Mouse (Mus musculus) spleen, adult 2 months (tissue): ENCODE results near the gene Fam243. TPM values are rescaled to one million over a fixed set of nuclear protein-coding genes. Genes with fewer than 3 reads are reported as not detected.

Experiments used
- DNase-seq, 2 experiments: peaks; one replicate each; pipeline versions ENCODE4 v3.0.0 to v3.0.0-alpha.2; 2012 to 2021; ENCODE audit warnings: low spot score in 2 of 2, low read depth in 1 of 2
- H3K27ac ChIP-seq: fragments of 200-500 bp; 2 replicates; pipeline ENCODE4 v1.5.1; 2012; ENCODE audit warnings: low read length, inconsistent platforms; ENCODE audit not compliant: insufficient read depth
- H3K27me3 ChIP-seq: fragments of 200-500 bp; 2 replicates; pipeline ENCODE4 v1.6.1; 2012; ENCODE audit warnings: mild to moderate bottlenecking, moderate library complexity, low read length, inconsistent platforms; ENCODE audit not compliant: control insufficient read depth, insufficient read depth
- H3K36me3 ChIP-seq: fragments of 200-500 bp; 2 replicates; pipeline ENCODE4 v1.6.1; 2012; ENCODE audit warnings: mild to moderate bottlenecking, low read length, inconsistent platforms; ENCODE audit not compliant: control insufficient read depth, insufficient read depth
- H3K4me1 ChIP-seq: fragments of 200-500 bp; 2 replicates; pipeline ENCODE4 v1.6.1; 2011; ENCODE audit warnings: inconsistent platforms; ENCODE audit not compliant: control insufficient read depth, insufficient read depth, insufficient read length
- H3K4me3 ChIP-seq: fragments of 200-500 bp; 2 replicates; pipeline ENCODE4 v1.5.1; 2011; ENCODE audit warnings: mild to moderate bottlenecking, inconsistent platforms; ENCODE audit not compliant: insufficient read depth, insufficient read length; ENCODE audit errors: extremely low read depth
- CTCF ChIP-seq: fragments of 200-500 bp; IDR thresholded peaks from 2 replicates; pipeline ENCODE4 v1.5.1; 2011; ENCODE audit warnings: mild to moderate bottlenecking, inconsistent platforms; ENCODE audit not compliant: insufficient read depth, insufficient read length, insufficient replicate concordance; ENCODE audit errors: extremely low read depth
- POLR2A ChIP-seq: fragments of 200-500 bp; IDR thresholded peaks from 2 replicates; pipeline ENCODE4 v1.6.1; 2011; ENCODE audit warnings: low read depth, low read length, inconsistent platforms
- WGBS: fragments of 180-500 bp; shearing (Covaris S2); methylation state at CpG from one replicate; pipeline ENCODE4 v1.1.7; 2018; 5-methylcytosine and 5-hydroxymethylcytosine counted together
- polyA plus RNA-seq: library from polyadenylated mRNA; depleted of rRNA; stranded (reverse); fragments of >200 nt; gene quantifications from 2 replicates; pipeline ENCODE4 v1.2.3, GENCODE M21; 2012; rRNA removed

The Fam243 gene
- polyA plus RNA-seq, 1 experiment: not detected

DNA sequence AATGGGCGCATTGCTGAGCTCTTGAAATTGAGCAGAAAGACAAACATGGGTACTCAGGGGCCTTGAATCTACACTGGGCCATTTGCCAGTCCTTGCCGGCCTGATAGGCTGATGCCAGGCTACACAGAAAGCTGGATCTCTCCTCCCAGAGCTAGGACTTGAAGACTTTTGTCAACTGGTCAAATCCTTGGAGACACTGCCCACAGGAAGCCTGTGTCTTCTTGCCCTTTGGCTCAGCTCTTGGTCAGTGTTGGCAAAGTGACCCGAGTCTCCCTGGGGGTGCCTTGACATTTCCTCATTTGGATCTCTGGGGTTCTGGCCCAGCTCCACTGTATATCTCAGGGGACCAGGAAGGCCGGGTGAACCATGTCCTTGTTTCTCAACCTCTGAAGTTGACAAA, 45.7 kb downstream of the Fam243 start:
- H3K27ac ChIP-seq: no peak overlapping the region
- H3K4me1 ChIP-seq: no peaks in the 10 kb centered on the region
- H3K27me3 ChIP-seq: no peaks in the 10 kb centered on the region; the same call in 1 of the 2 replicates
- DNase-seq: no peak
- H3K36me3 ChIP-seq: no peaks in the 10 kb centered on the region
- no peak overlapping the region for H3K4me3 ChIP-seq
- 81% methylated on average over 4 of the region's 4 CpGs for WGBS
- TF ChIP-seq POLR2A (no peak), CTCF (no peak)

GRCm38 (mm10) chr16:92274516-92274915, 46.7 kb downstream of the Fam243 start:
- 78% methylated on average over 5 of the region's 5 CpGs for WGBS

More at GRCm38 (mm10) chr16:92274516-92274915, 46.7 kb downstream of the Fam243 start:
- H3K36me3 ChIP-seq: no peaks in the 10 kb centered on the region
- no peak for TF ChIP-seq POLR2A
- TF ChIP-seq CTCF: no peak
- H3K27ac ChIP-seq: no peak overlapping the region
- DNase-seq: no peak
- no peaks in the 10 kb centered on the region; the same call in 1 of the 2 replicates for H3K27me3 ChIP-seq
- H3K4me3 ChIP-seq: no peak overlapping the region
- no peaks in the 10 kb centered on the region for H3K4me1 ChIP-seq

Other genes starting within 250 kb of the Fam243 start
- gene Kcne2, start 29.1 kb downstream of the Fam243 start, polyA plus RNA-seq: not detected in 2 replicates
- 10.8 and 12.0 TPM in 2 replicates for gene Smim11, start 20.2 kb downstream of the Fam243 start, polyA plus RNA-seq
- gene Kcne1, start 38.0 kb upstream of the Fam243 start, polyA plus RNA-seq: not detected in 2 replicates
- gene Rcan1, start 149.4 kb upstream of the Fam243 start, polyA plus RNA-seq: 6.4 and 8.7 TPM in 2 replicates
- 0.02 TPM in 2 replicates for gene Clic6, start 164.3 kb upstream of the Fam243 start, polyA plus RNA-seq